Mouse (Mus musculus): ENCODE results near the gene Mfsd9.

DNA sequence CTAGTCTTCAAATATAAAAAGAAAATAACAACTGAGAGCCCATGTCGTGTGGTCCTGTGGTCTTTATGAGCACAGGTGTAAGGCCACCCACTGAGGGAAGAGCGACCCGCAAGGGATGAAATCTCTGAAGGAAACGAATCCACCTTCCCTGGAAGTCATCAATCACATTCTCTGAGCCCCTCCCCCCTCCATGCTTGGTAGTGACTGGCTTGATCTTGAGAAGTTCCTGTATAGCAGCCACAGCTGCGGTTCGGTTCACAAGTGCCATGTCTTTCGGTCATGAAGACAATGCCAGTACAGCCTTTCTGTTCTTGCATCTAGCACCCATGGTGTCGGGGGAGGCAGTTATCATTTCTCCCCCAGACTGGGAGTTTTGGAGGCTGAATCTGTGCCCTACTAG, 52.8 kb downstream of the Mfsd9 start:
- TF ChIP-seq ZNF384 (IDR thresholded peaks at IDR 0.05; ENCODE audit: low read depth, low read length) (no peak), MAFK (IDR thresholded peaks at IDR 0.05; ENCODE audit: insufficient read depth, low read depth, low read length) (no peak), ZC3H11A (IDR thresholded peaks at IDR 0.05; ENCODE audit: borderline replicate concordance, low read depth, low read length) (no peak), CHD2 (IDR thresholded peaks at IDR 0.05; ENCODE audit: low read depth, low read length) (no peak), HCFC1 (IDR thresholded peaks at IDR 0.05; ENCODE audit: borderline replicate concordance, insufficient read depth, low read length) (no peak)

Data from ES-E14 (cell line).